Mouse (Mus musculus) cerebellum, adult 2 months (tissue): ENCODE results near the gene Ubxn2a. TPM values are rescaled to one million over a fixed set of nuclear protein-coding genes. Genes with fewer than 3 reads are reported as not detected.
A peak's percentile ranks its signal among the peaks of the same experiment; 100 is the strongest.

Source experiments
- DNase-seq, 2 experiments: peaks; one replicate each; pipeline ENCODE4 v3.0.0; 2021
- H3K27ac ChIP-seq: fragments of 200-500 bp; 2 replicates; pipeline ENCODE4 v1.5.1; 2012; ENCODE audit warnings: low read length, control low read depth, inconsistent platforms; ENCODE audit not compliant: insufficient read depth
- H3K27me3 ChIP-seq: fragments of 200-500 bp; 2 replicates; pipeline ENCODE4 v1.6.1; 2012; ENCODE audit warnings: inconsistent platforms, mild to moderate bottlenecking, low read length, moderate library complexity; ENCODE audit not compliant: control insufficient read depth, insufficient read depth
- H3K4me1 ChIP-seq: fragments of 200-500 bp; 2 replicates; pipeline ENCODE4 v1.6.1; 2011; ENCODE audit warnings: low read length; ENCODE audit not compliant: control insufficient read depth, insufficient read depth
- H3K4me3 ChIP-seq: fragments of 200-500 bp; replicated peaks from 2 replicates; pipeline ENCODE3; 2011; ENCODE audit warnings: mild to moderate bottlenecking, low read depth, low read length, control low read depth; ENCODE audit not compliant: insufficient read depth
- CTCF ChIP-seq: fragments of 200-500 bp; IDR thresholded peaks from 2 replicates; pipeline ENCODE4 v1.5.1; 2011; ENCODE audit warnings: low read depth, mild to moderate bottlenecking, control low read depth, low read length, moderate library complexity, borderline replicate concordance; ENCODE audit not compliant: insufficient read depth
- POLR2A ChIP-seq: fragments of 200-500 bp; IDR thresholded peaks from 2 replicates; pipeline ENCODE4 v1.6.1; 2011; ENCODE audit warnings: low read length, control low read depth, borderline replicate concordance; ENCODE audit not compliant: insufficient read depth
- WGBS: fragments of 180-500 bp; shearing (Covaris S2); methylation state at CpG from one replicate; pipeline ENCODE4 v1.1.7; 2018; 5-methylcytosine and 5-hydroxymethylcytosine counted together
- polyA plus RNA-seq: library from polyadenylated mRNA; depleted of rRNA; stranded (reverse); fragments of >200 nt; gene quantifications from 2 replicates; pipeline ENCODE4 v1.2.3, GENCODE M21; 2012; rRNA removed

Ubxn2a gene
- polyA plus RNA-seq, 1 experiment: 36.6 TPM

GRCm38 (mm10) chr12:4841392-4841887, 66.1 kb downstream of the Ubxn2a start, which contains the start of gene Fkbp1b:
Gene Fkbp1b, minus strand, starts transcription at chr12:4841591.
- WGBS: under 1% methylated on average over 37 of the region's 37 CpGs

GRCm38 (mm10) chr12:4840741-4841140, 66.8 kb downstream of the Ubxn2a start:
- no peaks in the 10 kb centered on the region for H3K27me3 ChIP-seq
- H3K4me3 ChIP-seq: peak overlapping the region; percentile 59
- peak; percentile 32 to 40 for DNase-seq
- no peak overlapping the region for H3K27ac ChIP-seq
- no peaks in the 10 kb centered on the region; the same call in 1 of the 2 replicates for H3K4me1 ChIP-seq
- TF ChIP-seq POLR2A (0 out of 2 replicates have a peak, but pooled peaks have one; percentile 5), CTCF (no peak)
- 1% methylated on average over 11 of the region's 11 CpGs for WGBS

More at GRCm38 (mm10) chr12:4841392-4841887, 66.1 kb downstream of the Ubxn2a start, which contains the start of gene Fkbp1b:
- peak; percentile 71 to 72 for DNase-seq
- 0 out of 2 replicates have a peak, but pooled peaks have one; percentile 5 for TF ChIP-seq POLR2A
- TF ChIP-seq CTCF: no peak
- peak within 1 kb of the TSS; percentile 59 for H3K4me3 ChIP-seq
- no peaks in the 10 kb centered on the region; the same call in 1 of the 2 replicates for H3K4me1 ChIP-seq
- H3K27ac ChIP-seq: no peak within 1 kb of the TSS
- H3K27me3 ChIP-seq: no peaks in the 10 kb centered on the region

GRCm38 (mm10) chr12:4840010-4840409, 67.5 kb downstream of the Ubxn2a start:
- Histone ChIP-seq H3K27ac (no peak overlapping the region), H3K4me3 (no peak overlapping the region), H3K27me3 (no peaks in the 10 kb centered on the region), H3K4me1 (no peaks in the 10 kb centered on the region; the same call in 1 of the 2 replicates)
- no peak for DNase-seq
- TF ChIP-seq POLR2A (no peak), CTCF (no peak)
- 75% methylated on average over 6 of the region's 6 CpGs for WGBS

GRCm38 (mm10) chr12:4836959-4837358, 70.5 kb downstream of the Ubxn2a start:
- DNase-seq: no peak
- TF ChIP-seq CTCF (no peak), POLR2A (no peak)
- H3K4me3 ChIP-seq: no peak overlapping the region
- 72% methylated on average over 4 of the region's 4 CpGs for WGBS
- no peaks in the 10 kb centered on the region; the same call in 1 of the 2 replicates for H3K4me1 ChIP-seq
- H3K27me3 ChIP-seq: no peaks in the 10 kb centered on the region
- H3K27ac ChIP-seq: no peak overlapping the region

Other genes with a start within 250 kb of the Ubxn2a start
- 2.1 and 2.2 TPM in 2 replicates for gene Fam228a, start 169.3 kb downstream of the Ubxn2a start, polyA plus RNA-seq
- gene Pfn4, start 138.7 kb downstream of the Ubxn2a start, polyA plus RNA-seq: 8.9 and 11.0 TPM in 2 replicates
- 6.9 and 11.4 TPM in 2 replicates for gene Fam228b, start 138.4 kb downstream of the Ubxn2a start, polyA plus RNA-seq
- 132 and 137 TPM in 2 replicates for gene Sf3b6, start 90.2 kb downstream of the Ubxn2a start, polyA plus RNA-seq
- 56.1 and 66.9 TPM in 2 replicates for gene Fkbp1b, start 66.1 kb downstream of the Ubxn2a start, polyA plus RNA-seq
- 14.9 and 15.2 TPM in 2 replicates for gene Wdcp, start 64.4 kb downstream of the Ubxn2a start, polyA plus RNA-seq
- gene Mfsd2b, start 33.3 kb downstream of the Ubxn2a start, polyA plus RNA-seq: 3.0 TPM in 2 replicates
- 14.0 and 16.4 TPM in 2 replicates for gene Atad2b, start 9.6 kb upstream of the Ubxn2a start, polyA plus RNA-seq